Mouse (Mus musculus) hindbrain, embryonic 13.5 days (tissue): ENCODE measurements at regions not wholly inside any gene's neighbourhood (a gene's known extent, or its start where the extent isn't known, plus 50 kb on each side); places are given as distances from the start of the nearest gene placed in this dataset.

Experiments used
- ATAC-seq: fragments of 200-750 bp; cut with Nextera tagmentation; 2 replicates; pipeline ENCODE4 v1.8.0; 2017; ENCODE audit warnings: moderate TSS enrichment; ENCODE audit not compliant: low FRiP score
- H3K27ac ChIP-seq: fragments of 300-500 bp; sonication (generic); 2 replicates; pipeline ENCODE4 v1.5.1; 2015; ENCODE audit warnings: inconsistent platforms, mild to moderate bottlenecking, moderate library complexity
- H3K27me3 ChIP-seq: fragments of 300-500 bp; sonication (generic); 2 replicates; pipeline ENCODE4 v1.6.1; 2015; ENCODE audit warnings: mild to moderate bottlenecking, inconsistent platforms
- H3K36me3 ChIP-seq: fragments of 300-500 bp; sonication (generic); 2 replicates; pipeline ENCODE4 v1.6.1; 2015; ENCODE audit warnings: mild to moderate bottlenecking, inconsistent platforms
- H3K4me1 ChIP-seq: fragments of 300-500 bp; sonication (generic); replicated peaks from 2 replicates; pipeline ENCODE4 v1.6.1; 2015; ENCODE audit warnings: inconsistent platforms
- H3K4me2 ChIP-seq: fragments of 300-500 bp; sonication (generic); 2 replicates; pipeline ENCODE4 v1.6.1; 2015; ENCODE audit warnings: inconsistent platforms, mild to moderate bottlenecking, moderate library complexity
- H3K4me3 ChIP-seq: fragments of 300-500 bp; sonication (generic); 2 replicates; pipeline ENCODE4 v1.5.1; 2015; ENCODE audit warnings: mild to moderate bottlenecking, inconsistent platforms
- H3K9ac ChIP-seq: fragments of 300-500 bp; sonication (generic); 2 replicates; pipeline ENCODE4 v1.6.1; 2015; ENCODE audit warnings: mild to moderate bottlenecking, inconsistent platforms
- H3K9me3 ChIP-seq: fragments of 300-500 bp; sonication (generic); 2 replicates; pipeline ENCODE4 v1.6.1; 2016; ENCODE audit warnings: inconsistent platforms
- WGBS: fragments of 180-500 bp; shearing (Covaris S2); methylation state at CpG from one replicate; pipeline ENCODE4 v1.1.7; 2015; 5-methylcytosine and 5-hydroxymethylcytosine counted together

GRCm38 (mm10) chr1:35749603-35750002, 318.6 kb upstream of the Hs6st1 start:
- Histone ChIP-seq H3K27me3 (no peaks in the 10 kb centered on the region), H3K4me1 (no peaks in the 10 kb centered on the region), H3K9me3 (no peaks in the 10 kb centered on the region), H3K4me2 (no peak overlapping the region), H3K9ac (no peak overlapping the region), H3K36me3 (no peaks in the 10 kb centered on the region), H3K27ac (no peak overlapping the region), H3K4me3 (no peak overlapping the region)
- 93% methylated on average over 7 of the region's 7 CpGs for WGBS
- ATAC-seq, result no peak

- Histone ChIP-seq H3K4me2 (no peak overlapping the region), H3K4me1 (no peaks in the 10 kb centered on the region), H3K4me3 (no peak overlapping the region), H3K9me3 (no peaks in the 10 kb centered on the region), H3K27me3 (no peaks in the 10 kb centered on the region), H3K36me3 (no peaks in the 10 kb centered on the region), H3K9ac (no peak overlapping the region), H3K27ac (no peak overlapping the region)
- 21% methylated on average over 4 of the region's 4 CpGs for WGBS
- no peak for ATAC-seq
These were observed 318.1 kb upstream of the Hs6st1 start for GRCm38 (mm10) chr1:35750092-35750521.

GRCm38 (mm10) chr1:35752636-35753035, 315.6 kb upstream of the Hs6st1 start:
- no peaks in the 10 kb centered on the region for H3K9me3 ChIP-seq
- no peak overlapping the region for H3K4me2 ChIP-seq
- no peak overlapping the region for H3K27ac ChIP-seq
- no peak for ATAC-seq
- H3K36me3 ChIP-seq, result no peaks in the 10 kb centered on the region
- 92% methylated on average over 9 of the region's 9 CpGs for WGBS
- no peak overlapping the region for H3K9ac ChIP-seq
- H3K27me3 ChIP-seq, result no peaks in the 10 kb centered on the region
- no peak overlapping the region for H3K4me3 ChIP-seq
- no peaks in the 10 kb centered on the region for H3K4me1 ChIP-seq

- H3K27me3 ChIP-seq, result no peaks in the 10 kb centered on the region
- H3K4me1 ChIP-seq, result no peaks in the 10 kb centered on the region
- no peaks in the 10 kb centered on the region for H3K9me3 ChIP-seq
- ATAC-seq, result no peak
- 86% methylated on average over 11 of the region's 11 CpGs for WGBS
- H3K9ac ChIP-seq, result no peak overlapping the region
- no peak overlapping the region for H3K27ac ChIP-seq
- H3K36me3 ChIP-seq, result no peaks in the 10 kb centered on the region
- no peak overlapping the region for H3K4me2 ChIP-seq
- H3K4me3 ChIP-seq, result no peak overlapping the region
These were observed 314.0 kb upstream of the Hs6st1 start for GRCm38 (mm10) chr1:35754170-35754569.

- WGBS, result 86% methylated on average over 12 of the region's 12 CpGs
- H3K27me3 ChIP-seq, result no peaks in the 10 kb centered on the region
- no peak for ATAC-seq
- no peak overlapping the region for H3K4me2 ChIP-seq
- H3K4me3 ChIP-seq, result no peak overlapping the region
- no peak overlapping the region for H3K27ac ChIP-seq
- H3K9ac ChIP-seq, result no peak overlapping the region
- no peaks in the 10 kb centered on the region for H3K9me3 ChIP-seq
- no peaks in the 10 kb centered on the region for H3K4me1 ChIP-seq
- H3K36me3 ChIP-seq, result no peaks in the 10 kb centered on the region
These were observed 309.2 kb upstream of the Hs6st1 start for GRCm38 (mm10) chr1:35759010-35759409.

GRCm38 (mm10) chr1:35759600-35759999, 308.6 kb upstream of the Hs6st1 start:
- no peak overlapping the region for H3K9ac ChIP-seq
- H3K36me3 ChIP-seq, result no peaks in the 10 kb centered on the region
- no peak overlapping the region for H3K4me2 ChIP-seq
- H3K4me3 ChIP-seq, result no peak overlapping the region
- no peak for ATAC-seq
- no peaks in the 10 kb centered on the region for H3K27me3 ChIP-seq
- H3K9me3 ChIP-seq, result no peaks in the 10 kb centered on the region
- 88% methylated on average over 4 of the region's 4 CpGs for WGBS
- H3K27ac ChIP-seq, result no peak overlapping the region
- H3K4me1 ChIP-seq, result no peaks in the 10 kb centered on the region

- Histone ChIP-seq H3K9me3 (no peaks in the 10 kb centered on the region), H3K9ac (no peak overlapping the region), H3K27ac (no peak overlapping the region), H3K27me3 (no peaks in the 10 kb centered on the region), H3K4me1 (no peaks in the 10 kb centered on the region), H3K4me3 (no peak overlapping the region), H3K4me2 (no peak overlapping the region), H3K36me3 (no peaks in the 10 kb centered on the region)
- peak; percentile 28; the same call in 1 of the 2 replicates for ATAC-seq
- 91% methylated on average over 9 of the region's 9 CpGs for WGBS
These were observed 305.1 kb upstream of the Hs6st1 start for GRCm38 (mm10) chr1:35763051-35763450.

GRCm38 (mm10) chr1:35763456-35763855, 304.7 kb upstream of the Hs6st1 start:
- H3K4me2 ChIP-seq, result no peak overlapping the region
- no peaks in the 10 kb centered on the region for H3K9me3 ChIP-seq
- H3K36me3 ChIP-seq, result no peaks in the 10 kb centered on the region
- H3K27ac ChIP-seq, result no peak overlapping the region
- no peaks in the 10 kb centered on the region for H3K27me3 ChIP-seq
- H3K9ac ChIP-seq, result no peak overlapping the region
- H3K4me1 ChIP-seq, result no peaks in the 10 kb centered on the region
- ATAC-seq, result no peak
- WGBS, result 86% methylated on average over 10 of the region's 10 CpGs
- no peak overlapping the region for H3K4me3 ChIP-seq

GRCm38 (mm10) chr1:35764068-35764467, 304.1 kb upstream of the Hs6st1 start:
- no peak overlapping the region for H3K4me2 ChIP-seq
- WGBS, result 85% methylated on average over 1 of the region's 1 CpGs
- H3K9me3 ChIP-seq, result no peaks in the 10 kb centered on the region
- no peaks in the 10 kb centered on the region for H3K4me1 ChIP-seq
- H3K36me3 ChIP-seq, result no peaks in the 10 kb centered on the region
- no peak for ATAC-seq
- H3K27me3 ChIP-seq, result no peaks in the 10 kb centered on the region
- no peak overlapping the region for H3K4me3 ChIP-seq
- no peak overlapping the region for H3K27ac ChIP-seq
- H3K9ac ChIP-seq, result no peak overlapping the region

GRCm38 (mm10) chr1:35765692-35766091, 302.5 kb upstream of the Hs6st1 start:
- Histone ChIP-seq H3K9ac (no peak overlapping the region), H3K4me3 (no peak overlapping the region), H3K36me3 (no peaks in the 10 kb centered on the region), H3K4me2 (no peak overlapping the region), H3K27me3 (no peaks in the 10 kb centered on the region), H3K9me3 (no peaks in the 10 kb centered on the region), H3K27ac (no peak overlapping the region), H3K4me1 (no peaks in the 10 kb centered on the region)
- ATAC-seq, result no peak
- WGBS, result 93% methylated on average over 4 of the region's 4 CpGs

GRCm38 (mm10) chr1:35766271-35766670, 301.9 kb upstream of the Hs6st1 start:
- no peaks in the 10 kb centered on the region for H3K36me3 ChIP-seq
- H3K27me3 ChIP-seq, result no peaks in the 10 kb centered on the region
- 93% methylated on average over 5 of the region's 5 CpGs for WGBS
- no peak for ATAC-seq
- no peaks in the 10 kb centered on the region for H3K9me3 ChIP-seq
- no peak overlapping the region for H3K9ac ChIP-seq
- H3K4me1 ChIP-seq, result no peaks in the 10 kb centered on the region
- no peak overlapping the region for H3K4me2 ChIP-seq
- no peak overlapping the region for H3K27ac ChIP-seq
- no peak overlapping the region for H3K4me3 ChIP-seq

GRCm38 (mm10) chr1:35772567-35772966, 295.6 kb upstream of the Hs6st1 start:
- Histone ChIP-seq H3K36me3 (no peaks in the 10 kb centered on the region), H3K27ac (no peak overlapping the region)
- no peak for ATAC-seq

GRCm38 (mm10) chr1:35774566-35774965, 293.6 kb upstream of the Hs6st1 start:
- Histone ChIP-seq H3K27ac (no peak overlapping the region), H3K4me3 (no peak overlapping the region), H3K4me2 (no peak overlapping the region), H3K27me3 (no peaks in the 10 kb centered on the region), H3K9ac (no peak overlapping the region), H3K36me3 (no peaks in the 10 kb centered on the region), H3K9me3 (no peaks in the 10 kb centered on the region), H3K4me1 (no peaks in the 10 kb centered on the region)
- WGBS, result 95% methylated on average over 2 of the region's 2 CpGs
- ATAC-seq, result no peak

More at GRCm38 (mm10) chr1:35772567-35772966, 295.6 kb upstream of the Hs6st1 start:
- Histone ChIP-seq H3K27me3 (no peaks in the 10 kb centered on the region), H3K9ac (no peak overlapping the region), H3K4me1 (no peaks in the 10 kb centered on the region), H3K4me3 (no peak overlapping the region), H3K9me3 (no peaks in the 10 kb centered on the region), H3K4me2 (no peak overlapping the region)
- WGBS, result 87% methylated on average over 6 of the region's 6 CpGs

- Histone ChIP-seq H3K9ac (no peak overlapping the region), H3K27ac (no peak overlapping the region), H3K4me3 (no peak overlapping the region), H3K36me3 (no peaks in the 10 kb centered on the region), H3K27me3 (no peaks in the 10 kb centered on the region), H3K9me3 (no peaks in the 10 kb centered on the region), H3K4me2 (no peak overlapping the region), H3K4me1 (no peaks in the 10 kb centered on the region)
- no peak for ATAC-seq
- WGBS, result 96% methylated on average over 2 of the region's 2 CpGs
These were observed 285.5 kb upstream of the Hs6st1 start for GRCm38 (mm10) chr1:35782668-35783067.
